Mouse (Mus musculus): ENCODE results near the gene Ina. TPM values are rescaled to one million over a fixed set of nuclear protein-coding genes. Genes with fewer than 3 reads are reported as not detected.
A peak's percentile ranks its signal among the peaks of the same experiment; 100 is the strongest.

Gene Ina
- polyA plus RNA-seq, 1 experiment from 2014 or later: 424 TPM

GRCm38 (mm10) chr19:47031770-47032169 lies 17.3 kb downstream of the Ina start:
- no peak overlapping the region for H3K9ac ChIP-seq (ENCODE audit: low read depth, low read length)
- no peaks in the 10 kb centered on the region for H3K27me3 ChIP-seq (ENCODE audit: control insufficient read depth, insufficient read depth, low read depth, low read length)
- 92% methylated on average over 6 of the region's 6 CpGs for WGBS
- no peak for ATAC-seq
- no peak overlapping the region for H3K27ac ChIP-seq (ENCODE audit: low read length)
- H3K4me3 ChIP-seq (ENCODE audit: low read depth, low read length): no peak overlapping the region
- no peaks in the 10 kb centered on the region for H3K4me1 ChIP-seq (ENCODE audit: control insufficient read depth, insufficient read depth, low read length)
- peaks cover 8% of the 10 kb centered on the region for H3K36me3 ChIP-seq (ENCODE audit: control insufficient read depth, insufficient read depth, low read length)
- no peak overlapping the region for H3K4me2 ChIP-seq (ENCODE audit: low read length)
- no peaks in the 10 kb centered on the region for H3K9me3 ChIP-seq (replicated peaks; ENCODE audit: control insufficient read depth, low read length, poor library complexity, severe bottlenecking)

- no peaks in the 10 kb centered on the region for H3K9me3 ChIP-seq (replicated peaks; ENCODE audit: control insufficient read depth, low read length, poor library complexity, severe bottlenecking)
- H3K4me3 ChIP-seq (ENCODE audit: low read depth, low read length): no peak overlapping the region
- no peak overlapping the region for H3K4me2 ChIP-seq (ENCODE audit: low read length)
- no peak overlapping the region for H3K9ac ChIP-seq (ENCODE audit: low read depth, low read length)
- no peaks in the 10 kb centered on the region for H3K4me1 ChIP-seq (ENCODE audit: control insufficient read depth, insufficient read depth, low read length)
- no peak overlapping the region for H3K27ac ChIP-seq (ENCODE audit: low read length)
- peaks cover 20% of the 10 kb centered on the region for H3K36me3 ChIP-seq (ENCODE audit: control insufficient read depth, insufficient read depth, low read length)
- WGBS: 97% methylated on average over 4 of the region's 4 CpGs
- no peak for ATAC-seq
- H3K27me3 ChIP-seq (ENCODE audit: control insufficient read depth, insufficient read depth, low read depth, low read length): no peaks in the 10 kb centered on the region
Observed at GRCm38 (mm10) chr19:47034916-47035315, 20.4 kb downstream of the Ina start.

DNA sequence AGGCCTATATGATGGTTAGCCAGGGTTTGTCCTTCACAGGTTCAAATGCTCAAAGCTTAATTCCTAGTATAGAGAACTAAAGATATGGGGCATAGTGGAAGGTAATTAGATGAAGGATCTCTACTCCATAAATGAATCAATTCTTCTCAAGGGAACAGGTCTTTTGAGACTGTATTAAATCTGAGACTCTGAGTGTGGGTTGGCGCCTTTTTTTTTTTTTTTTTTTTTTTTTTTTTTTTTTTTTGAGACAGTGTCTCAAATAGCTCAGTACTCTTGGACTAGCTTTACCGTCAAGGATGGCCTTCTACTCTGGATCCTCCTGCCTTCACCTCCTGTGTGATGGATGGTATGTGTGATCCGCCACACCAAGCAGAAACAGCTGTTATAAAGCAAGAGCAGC lies 22.1 kb downstream of the Ina start:
- Histone ChIP-seq H3K36me3 (ENCODE audit: control insufficient read depth, insufficient read depth, low read length) (peaks cover 20% of the 10 kb centered on the region), H3K4me2 (ENCODE audit: low read length) (no peak overlapping the region)
- WGBS: 91% methylated on average over 3 of the region's 3 CpGs

DNA sequence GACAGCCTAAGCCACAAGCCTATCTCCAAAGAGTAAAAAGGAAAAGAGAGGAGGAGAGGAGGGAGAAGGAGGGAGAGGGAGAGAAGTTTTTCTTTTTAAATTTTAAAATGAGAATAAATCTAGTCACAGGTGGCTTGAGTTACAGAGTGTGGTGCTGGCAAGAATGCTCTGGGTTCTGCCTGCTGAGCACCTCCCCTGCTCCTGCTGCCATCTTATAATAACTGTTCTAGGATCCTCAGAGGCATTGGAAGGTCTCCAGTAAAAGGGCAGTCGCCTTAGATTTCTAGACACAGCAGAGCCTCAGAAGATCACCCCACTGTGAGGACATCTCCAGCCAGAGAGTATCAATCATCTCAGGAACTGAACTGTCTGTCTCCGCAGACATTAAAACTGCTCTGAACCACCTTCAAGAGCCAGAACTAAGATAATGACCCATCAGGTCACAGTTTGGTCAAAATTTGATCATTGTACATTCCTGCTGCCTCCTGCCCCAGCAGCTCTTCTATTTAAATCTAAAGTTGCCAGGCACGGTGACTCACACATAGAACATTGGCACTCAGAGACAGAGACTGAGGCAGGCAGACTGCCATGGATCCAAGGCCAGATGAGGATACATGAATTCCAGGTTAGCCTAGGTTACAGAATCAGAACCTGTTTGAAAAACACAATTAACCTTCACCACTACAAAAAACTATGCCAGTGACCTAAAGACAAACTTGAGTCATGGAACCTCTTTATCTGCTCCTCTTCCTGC lies 26.4 kb downstream of the Ina start:
- no peak overlapping the region for H3K4me2 ChIP-seq (ENCODE audit: low read length)
- no peak overlapping the region for H3K9ac ChIP-seq (ENCODE audit: low read depth, low read length)
- no peak for ATAC-seq
- no peak overlapping the region for H3K27ac ChIP-seq (ENCODE audit: low read length)
- no peaks in the 10 kb centered on the region for H3K27me3 ChIP-seq (ENCODE audit: control insufficient read depth, insufficient read depth, low read depth, low read length)
- no peaks in the 10 kb centered on the region for H3K4me1 ChIP-seq (ENCODE audit: control insufficient read depth, insufficient read depth, low read length)
- WGBS: 95% methylated on average over 3 of the region's 3 CpGs
- no peak overlapping the region for H3K4me3 ChIP-seq (ENCODE audit: low read depth, low read length)
- peaks cover 16% of the 10 kb centered on the region for H3K36me3 ChIP-seq (ENCODE audit: control insufficient read depth, insufficient read depth, low read length)
- H3K9me3 ChIP-seq (replicated peaks; ENCODE audit: control insufficient read depth, low read length, poor library complexity, severe bottlenecking): no peaks in the 10 kb centered on the region

More for the DNA sequence above, 22.1 kb downstream of the Ina start:
- no peaks in the 10 kb centered on the region for H3K9me3 ChIP-seq (replicated peaks; ENCODE audit: control insufficient read depth, low read length, poor library complexity, severe bottlenecking)
- H3K9ac ChIP-seq (ENCODE audit: low read depth, low read length): no peak overlapping the region
- H3K27me3 ChIP-seq (ENCODE audit: control insufficient read depth, insufficient read depth, low read depth, low read length): no peaks in the 10 kb centered on the region
- no peaks in the 10 kb centered on the region for H3K4me1 ChIP-seq (ENCODE audit: control insufficient read depth, insufficient read depth, low read length)
- no peak overlapping the region for H3K4me3 ChIP-seq (ENCODE audit: low read depth, low read length)
- no peak for ATAC-seq
- no peak overlapping the region for H3K27ac ChIP-seq (ENCODE audit: low read length)

GRCm38 (mm10) chr19:47043608-47044007 lies 29.1 kb downstream of the Ina start:
- Histone ChIP-seq H3K36me3 (ENCODE audit: control insufficient read depth, insufficient read depth, low read length) (peaks cover 10% of the 10 kb centered on the region), H3K27me3 (ENCODE audit: control insufficient read depth, insufficient read depth, low read depth, low read length) (no peaks in the 10 kb centered on the region)
- WGBS: 94% methylated on average over 3 of the region's 3 CpGs

GRCm38 (mm10) chr19:47046343-47046742 lies 31.8 kb downstream of the Ina start:
- H3K27ac ChIP-seq (ENCODE audit: low read length): no peak overlapping the region
- H3K9me3 ChIP-seq (replicated peaks; ENCODE audit: control insufficient read depth, low read length, poor library complexity, severe bottlenecking): no peaks in the 10 kb centered on the region
- H3K27me3 ChIP-seq (ENCODE audit: control insufficient read depth, insufficient read depth, low read depth, low read length): no peaks in the 10 kb centered on the region
- no peak overlapping the region for H3K4me2 ChIP-seq (ENCODE audit: low read length)
- H3K36me3 ChIP-seq (ENCODE audit: control insufficient read depth, insufficient read depth, low read length): peaks cover 5% of the 10 kb centered on the region
- 89% methylated on average over 1 of the region's 1 CpGs for WGBS
- no peak overlapping the region for H3K4me3 ChIP-seq (ENCODE audit: low read depth, low read length)
- no peak for ATAC-seq
- no peak overlapping the region for H3K9ac ChIP-seq (ENCODE audit: low read depth, low read length)
- peaks cover 12% of the 10 kb centered on the region for H3K4me1 ChIP-seq (ENCODE audit: control insufficient read depth, insufficient read depth, low read length)

More at GRCm38 (mm10) chr19:47043608-47044007, 29.1 kb downstream of the Ina start:
- H3K27ac ChIP-seq (ENCODE audit: low read length): no peak overlapping the region
- H3K4me2 ChIP-seq (ENCODE audit: low read length): no peak overlapping the region
- H3K9ac ChIP-seq (ENCODE audit: low read depth, low read length): no peak overlapping the region
- H3K4me3 ChIP-seq (ENCODE audit: low read depth, low read length): no peak overlapping the region
- no peaks in the 10 kb centered on the region for H3K4me1 ChIP-seq (ENCODE audit: control insufficient read depth, insufficient read depth, low read length)
- no peak for ATAC-seq
- H3K9me3 ChIP-seq (replicated peaks; ENCODE audit: control insufficient read depth, low read length, poor library complexity, severe bottlenecking): no peaks in the 10 kb centered on the region

- H3K4me1 ChIP-seq (ENCODE audit: control insufficient read depth, insufficient read depth, low read length): peaks cover 12% of the 10 kb centered on the region
- 87% methylated on average over 13 of the region's 13 CpGs for WGBS
- H3K9ac ChIP-seq (ENCODE audit: low read depth, low read length): no peak overlapping the region
- H3K36me3 ChIP-seq (ENCODE audit: control insufficient read depth, insufficient read depth, low read length): peaks cover 5% of the 10 kb centered on the region
- no peaks in the 10 kb centered on the region for H3K27me3 ChIP-seq (ENCODE audit: control insufficient read depth, insufficient read depth, low read depth, low read length)
- H3K4me3 ChIP-seq (ENCODE audit: low read depth, low read length): no peak overlapping the region
- H3K9me3 ChIP-seq (replicated peaks; ENCODE audit: control insufficient read depth, low read length, poor library complexity, severe bottlenecking): no peaks in the 10 kb centered on the region
- no peak overlapping the region for H3K27ac ChIP-seq (ENCODE audit: low read length)
- H3K4me2 ChIP-seq (ENCODE audit: low read length): no peak overlapping the region
- no peak for ATAC-seq
Observed at GRCm38 (mm10) chr19:47047236-47047833, 32.8 kb downstream of the Ina start.

GRCm38 (mm10) chr19:47049061-47049460 lies 34.6 kb downstream of the Ina start:
- no peak overlapping the region for H3K9ac ChIP-seq (ENCODE audit: low read depth, low read length)
- WGBS: 66% methylated on average over 4 of the region's 4 CpGs
- no peaks in the 10 kb centered on the region for H3K27me3 ChIP-seq (ENCODE audit: control insufficient read depth, insufficient read depth, low read depth, low read length)
- no peaks in the 10 kb centered on the region for H3K9me3 ChIP-seq (replicated peaks; ENCODE audit: control insufficient read depth, low read length, poor library complexity, severe bottlenecking)
- H3K4me3 ChIP-seq (ENCODE audit: low read depth, low read length): no peak overlapping the region
- H3K4me1 ChIP-seq (ENCODE audit: control insufficient read depth, insufficient read depth, low read length): peaks cover 12% of the 10 kb centered on the region
- peak overlapping the region; percentile 87 for H3K4me2 ChIP-seq (ENCODE audit: low read length)
- no peak for ATAC-seq
- H3K36me3 ChIP-seq (ENCODE audit: control insufficient read depth, insufficient read depth, low read length): peaks cover 5% of the 10 kb centered on the region
- H3K27ac ChIP-seq (ENCODE audit: low read length): no peak overlapping the region

DNA sequence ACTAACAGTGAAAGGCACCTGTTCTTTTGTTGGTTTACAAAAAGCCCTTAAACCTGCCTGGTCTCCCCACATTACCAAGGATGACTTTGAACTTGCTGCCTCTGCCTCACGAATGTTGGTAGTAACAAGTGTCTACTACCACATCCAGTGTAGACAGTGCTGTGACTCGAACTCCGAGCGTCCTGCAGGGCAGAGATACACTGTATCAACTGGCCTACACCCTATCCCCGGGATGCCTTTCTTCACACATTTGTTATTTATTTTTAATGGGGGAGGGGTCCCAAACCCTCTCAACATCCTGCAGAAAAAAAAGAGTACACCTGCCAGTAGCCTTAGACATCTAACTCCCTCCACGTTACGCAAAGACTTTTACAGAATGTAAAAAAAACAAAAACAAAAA lies 35.3 kb downstream of the Ina start:
- WGBS: 8% methylated on average over 7 of the region's 7 CpGs
- peak; percentile 33; the same call in 1 of the 2 replicates for ATAC-seq
- Histone ChIP-seq H3K9me3 (replicated peaks; ENCODE audit: control insufficient read depth, low read length, poor library complexity, severe bottlenecking) (no peaks in the 10 kb centered on the region), H3K4me2 (ENCODE audit: low read length) (peak overlapping the region; percentile 87), H3K4me1 (ENCODE audit: control insufficient read depth, insufficient read depth, low read length) (peaks cover 12% of the 10 kb centered on the region), H3K36me3 (ENCODE audit: control insufficient read depth, insufficient read depth, low read length) (peaks cover 5% of the 10 kb centered on the region), H3K27me3 (ENCODE audit: control insufficient read depth, insufficient read depth, low read depth, low read length) (no peaks in the 10 kb centered on the region), H3K9ac (ENCODE audit: low read depth, low read length) (peak overlapping the region; percentile 93), H3K4me3 (ENCODE audit: low read depth, low read length) (peak overlapping the region; percentile 95), H3K27ac (ENCODE audit: low read length) (peak overlapping the region; percentile 95; the same call in 1 of the 2 replicates)

Data from midbrain, embryonic 16.5 days (tissue).